Mouse (Mus musculus): ENCODE data around the gene Susd6. TPM values are rescaled to one million over a fixed set of nuclear protein-coding genes. Genes with fewer than 3 reads are reported as not detected.
"Not testable (repeated sequence)": the region's sequence is repeated elsewhere in the genome, so short reads cannot be mapped to it uniquely, and the experiment has no call there.

The Susd6 gene
- polyA plus RNA-seq, 1 experiment from 2014 or later, result 22.4 TPM

- Histone ChIP-seq H3K9ac (no peak overlapping the region), H3K27me3 (replicated peaks) (no peaks in the 10 kb centered on the region), H3K27ac (ENCODE audit: poor library complexity, severe bottlenecking) (no peak overlapping the region), H3K4me2 (no peak overlapping the region), H3K36me3 (no peaks in the 10 kb centered on the region), H3K4me3 (no peak overlapping the region), H3K9me3 (replicated peaks) (no peaks in the 10 kb centered on the region), H3K4me1 (replicated peaks) (peaks cover 66% of the 10 kb centered on the region)
- 38% methylated on average over 3 of the region's 3 CpGs for WGBS
- ATAC-seq (ENCODE audit: insufficient number of reproducible peaks, low FRiP score), result no peak
Observed at GRCm38 (mm10) chr12:80814529-80814928, 24.2 kb downstream of the Susd6 start.

GRCm38 (mm10) chr12:80815298-80815697, 25.0 kb downstream of the Susd6 start:
- H3K9ac ChIP-seq, result no peak overlapping the region
- no peak overlapping the region for H3K4me3 ChIP-seq
- WGBS, result 24% methylated on average over 1 of the region's 1 CpGs
- no peak overlapping the region for H3K4me2 ChIP-seq
- no peak for ATAC-seq (ENCODE audit: insufficient number of reproducible peaks, low FRiP score)
- peaks cover 63% of the 10 kb centered on the region for H3K4me1 ChIP-seq (replicated peaks)
- H3K27me3 ChIP-seq (replicated peaks), result no peaks in the 10 kb centered on the region
- no peaks in the 10 kb centered on the region for H3K36me3 ChIP-seq
- H3K27ac ChIP-seq (ENCODE audit: poor library complexity, severe bottlenecking), result peak overlapping the region; percentile 44
- H3K9me3 ChIP-seq (replicated peaks), result no peaks in the 10 kb centered on the region

- peaks cover 63% of the 10 kb centered on the region for H3K4me1 ChIP-seq (replicated peaks)
- H3K9ac ChIP-seq, result 0 out of 2 replicates have a peak overlapping the region, but pooled peaks have one; percentile 45
- ATAC-seq (ENCODE audit: insufficient number of reproducible peaks, low FRiP score), result no peak
Observed at GRCm38 (mm10) chr12:80815893-80816292, 25.6 kb downstream of the Susd6 start.

GRCm38 (mm10) chr12:80816380-80817086, 26.2 kb downstream of the Susd6 start:
- Histone ChIP-seq H3K4me1 (replicated peaks) (peaks cover 69% of the 10 kb centered on the region), H3K27ac (ENCODE audit: poor library complexity, severe bottlenecking) (peak overlapping the region; percentile 44), H3K4me3 (no peak overlapping the region), H3K4me2 (no peak overlapping the region), H3K27me3 (replicated peaks) (no peaks in the 10 kb centered on the region), H3K36me3 (no peaks in the 10 kb centered on the region), H3K9ac (no peak overlapping the region), H3K9me3 (replicated peaks) (no peaks in the 10 kb centered on the region)
- WGBS, result 68% methylated on average over 1 of the region's 1 CpGs
- ATAC-seq (ENCODE audit: insufficient number of reproducible peaks, low FRiP score), result no peak

More at GRCm38 (mm10) chr12:80815893-80816292, 25.6 kb downstream of the Susd6 start:
- 30% methylated on average over 3 of the region's 3 CpGs for WGBS
- Histone ChIP-seq H3K9me3 (replicated peaks) (no peaks in the 10 kb centered on the region), H3K4me2 (no peak overlapping the region), H3K4me3 (no peak overlapping the region), H3K36me3 (no peaks in the 10 kb centered on the region), H3K27me3 (replicated peaks) (no peaks in the 10 kb centered on the region), H3K27ac (ENCODE audit: poor library complexity, severe bottlenecking) (peak overlapping the region; percentile 44; the same call in 1 of the 2 replicates)

- H3K27me3 ChIP-seq (replicated peaks), result no peaks in the 10 kb centered on the region
- H3K27ac ChIP-seq (ENCODE audit: poor library complexity, severe bottlenecking), result no peak overlapping the region
- H3K36me3 ChIP-seq, result no peaks in the 10 kb centered on the region
- no peak overlapping the region for H3K9ac ChIP-seq
- no peaks in the 10 kb centered on the region for H3K9me3 ChIP-seq (replicated peaks)
- H3K4me2 ChIP-seq, result 0 out of 2 replicates have a peak overlapping the region, but pooled peaks have one; percentile 7
- H3K4me3 ChIP-seq, result no peak overlapping the region
- ATAC-seq (ENCODE audit: insufficient number of reproducible peaks, low FRiP score), result no peak
- peaks cover 67% of the 10 kb centered on the region for H3K4me1 ChIP-seq (replicated peaks)
Observed at GRCm38 (mm10) chr12:80817697-80818235, 27.5 kb downstream of the Susd6 start.

- not testable (repeated sequence) for ATAC-seq (ENCODE audit: insufficient number of reproducible peaks, low FRiP score); H3K27ac ChIP-seq (ENCODE audit: poor library complexity, severe bottlenecking); H3K27me3 ChIP-seq (replicated peaks); H3K4me3 ChIP-seq; H3K9me3 ChIP-seq (replicated peaks); H3K4me2 ChIP-seq; H3K36me3 ChIP-seq; H3K9ac ChIP-seq
- H3K4me1 ChIP-seq (replicated peaks), result peaks cover 64% of the 10 kb centered on the region
- 40% methylated on average over 2 of the region's 2 CpGs for WGBS
Observed at GRCm38 (mm10) chr12:80819020-80819419, 28.7 kb downstream of the Susd6 start.

GRCm38 (mm10) chr12:80821312-80822007, 31.1 kb downstream of the Susd6 start:
- Histone ChIP-seq H3K4me3 (no peak overlapping the region), H3K36me3 (no peaks in the 10 kb centered on the region), H3K27me3 (replicated peaks) (no peaks in the 10 kb centered on the region), H3K27ac (ENCODE audit: poor library complexity, severe bottlenecking) (no peak overlapping the region; the same call in 1 of the 2 replicates), H3K9ac (no peak overlapping the region), H3K4me2 (no peak overlapping the region), H3K9me3 (replicated peaks) (no peaks in the 10 kb centered on the region), H3K4me1 (replicated peaks) (peaks cover 52% of the 10 kb centered on the region)
- WGBS, result 58% methylated on average over 4 of the region's 4 CpGs
- ATAC-seq (ENCODE audit: insufficient number of reproducible peaks, low FRiP score), result no peak

- Histone ChIP-seq H3K4me2 (no peak overlapping the region), H3K27me3 (replicated peaks) (no peaks in the 10 kb centered on the region), H3K4me1 (replicated peaks) (peaks cover 50% of the 10 kb centered on the region), H3K4me3 (no peak overlapping the region), H3K36me3 (no peaks in the 10 kb centered on the region), H3K27ac (ENCODE audit: poor library complexity, severe bottlenecking) (no peak overlapping the region), H3K9me3 (replicated peaks) (no peaks in the 10 kb centered on the region), H3K9ac (no peak overlapping the region)
- no peak for ATAC-seq (ENCODE audit: insufficient number of reproducible peaks, low FRiP score)
- 85% methylated on average over 7 of the region's 7 CpGs for WGBS
Observed at GRCm38 (mm10) chr12:80822533-80822932, 32.2 kb downstream of the Susd6 start.

GRCm38 (mm10) chr12:80824202-80824601, 33.9 kb downstream of the Susd6 start:
- no peak for ATAC-seq (ENCODE audit: insufficient number of reproducible peaks, low FRiP score)
- H3K27me3 ChIP-seq (replicated peaks), result no peaks in the 10 kb centered on the region
- no peaks in the 10 kb centered on the region for H3K9me3 ChIP-seq (replicated peaks)
- H3K4me1 ChIP-seq (replicated peaks), result peaks cover 46% of the 10 kb centered on the region
- no peak overlapping the region for H3K4me2 ChIP-seq
- no peak overlapping the region for H3K27ac ChIP-seq (ENCODE audit: poor library complexity, severe bottlenecking)
- H3K4me3 ChIP-seq, result no peak overlapping the region
- H3K9ac ChIP-seq, result no peak overlapping the region
- H3K36me3 ChIP-seq, result no peaks in the 10 kb centered on the region
- 69% methylated on average over 1 of the region's 1 CpGs for WGBS

- WGBS, result 71% methylated on average over 1 of the region's 1 CpGs
- Histone ChIP-seq H3K9ac (no peak overlapping the region), H3K36me3 (no peaks in the 10 kb centered on the region), H3K9me3 (replicated peaks) (no peaks in the 10 kb centered on the region), H3K4me2 (no peak overlapping the region), H3K27ac (ENCODE audit: poor library complexity, severe bottlenecking) (no peak overlapping the region), H3K4me3 (no peak overlapping the region), H3K27me3 (replicated peaks) (no peaks in the 10 kb centered on the region), H3K4me1 (replicated peaks) (peaks cover 44% of the 10 kb centered on the region)
- ATAC-seq (ENCODE audit: insufficient number of reproducible peaks, low FRiP score), result no peak
Observed at GRCm38 (mm10) chr12:80826423-80826822, 36.1 kb downstream of the Susd6 start.

- Histone ChIP-seq H3K4me1 (replicated peaks) (peaks cover 35% of the 10 kb centered on the region), H3K27ac (ENCODE audit: poor library complexity, severe bottlenecking) (peak overlapping the region; percentile 51; the same call in 1 of the 2 replicates), H3K4me3 (no peak overlapping the region), H3K9me3 (replicated peaks) (no peaks in the 10 kb centered on the region), H3K27me3 (replicated peaks) (no peaks in the 10 kb centered on the region), H3K9ac (no peak overlapping the region; the same call in 1 of the 2 replicates), H3K36me3 (no peaks in the 10 kb centered on the region), H3K4me2 (no peak overlapping the region; the same call in 1 of the 2 replicates)
- ATAC-seq (ENCODE audit: insufficient number of reproducible peaks, low FRiP score), result peak; percentile 15; the same call in 1 of the 2 replicates
- 40% methylated on average over 5 of the region's 5 CpGs for WGBS
Observed at GRCm38 (mm10) chr12:80827464-80828015, 37.2 kb downstream of the Susd6 start.
